Mouse (Mus musculus): ENCODE results near the gene Rad1. TPM values are rescaled to one million over a fixed set of nuclear protein-coding genes. Genes with fewer than 3 reads are reported as not detected.

Rad1 gene
- 23.6 and 28.7 TPM in 2 replicates for polyA plus RNA-seq (2014; fragmentation: Nextera tagmentation; extraction: Ambion mirVana)

DNA sequence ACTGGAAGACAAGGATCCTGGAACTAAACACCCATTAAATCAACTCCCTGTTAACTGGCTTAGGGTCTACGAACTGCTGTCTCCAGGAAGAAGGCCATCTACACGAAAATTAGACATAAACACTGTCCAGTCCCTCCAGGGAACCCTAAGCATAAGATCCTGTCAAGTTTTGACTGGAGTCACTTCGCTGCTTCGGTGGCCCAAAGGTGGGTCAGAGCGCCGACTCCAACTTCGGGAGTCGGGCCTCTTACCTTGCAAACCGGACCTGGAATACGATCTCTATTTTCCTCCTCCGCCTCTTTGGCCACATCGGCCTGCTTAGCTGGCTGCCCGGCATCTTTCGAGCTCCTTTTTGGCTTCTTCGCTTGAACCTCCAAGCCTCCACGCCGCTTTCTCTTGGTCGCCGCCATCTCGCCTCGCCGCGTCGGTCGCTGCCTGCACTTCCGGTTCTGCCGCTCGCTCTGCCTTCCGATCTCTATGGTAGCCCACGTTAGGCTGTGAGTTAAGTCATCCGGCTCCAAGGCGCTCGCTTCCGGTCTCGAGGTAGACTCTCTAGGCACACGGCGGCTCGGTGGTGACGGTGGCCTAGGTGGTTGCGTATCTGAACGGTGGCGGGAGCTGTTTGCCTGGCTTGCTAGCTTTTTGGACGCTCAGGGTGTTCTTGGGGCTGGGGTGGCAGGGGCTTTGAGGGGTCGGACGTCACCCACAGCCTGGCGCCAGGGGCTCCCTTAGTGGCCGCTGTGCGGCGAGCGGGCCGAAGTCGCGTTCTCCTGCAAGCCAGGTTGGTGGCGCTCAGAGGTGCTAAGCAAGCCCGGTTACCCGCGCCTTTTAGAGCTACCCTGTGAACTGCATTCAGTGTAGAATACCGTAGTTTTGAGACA is at the start of gene Rad1, which contains the start of gene Brix1:
Rad1 (plus strand) TSS at position 535 of the 881 bp plus-strand sequence.
Brix1 (minus strand) TSS at position 464 of the 881 bp plus-strand sequence.
- peak; percentile 94 for DNase-seq (ENCODE audit: low spot score)
- peak within 1 kb of the TSS; percentile 81 for H3K9ac ChIP-seq (ENCODE audit: low read length)
- no peaks in the 10 kb centered on the region for H3K27me3 ChIP-seq (ENCODE audit: control insufficient read depth, insufficient read depth, low read length)
- H3K36me3 ChIP-seq (ENCODE audit: control insufficient read depth, insufficient read depth, low read length) = peaks cover 2% of the 10 kb centered on the region; the same call in 1 of the 2 replicates
- no peaks in the 10 kb centered on the region for H3K9me3 ChIP-seq (ENCODE audit: control insufficient read depth, low read length)
- peak; percentile 99 for ATAC-seq (ENCODE audit: insufficient read depth, low FRiP score, low TSS enrichment)
- H3K4me2 ChIP-seq (ENCODE audit: low read depth) = peak within 1 kb of the TSS; percentile 82
- peaks cover 11% of the 10 kb centered on the region for H3K4me1 ChIP-seq (ENCODE audit: control insufficient read depth, insufficient read depth, low read length)
- peak within 1 kb of the TSS; percentile 66 for H3K4me3 ChIP-seq (ENCODE audit: low read depth, low read length)
- WGBS = under 1% methylated on average over 58 of the region's 58 CpGs
- H3K27ac ChIP-seq (ENCODE audit: low read depth, low read length) = peak within 1 kb of the TSS; percentile 30

DNA sequence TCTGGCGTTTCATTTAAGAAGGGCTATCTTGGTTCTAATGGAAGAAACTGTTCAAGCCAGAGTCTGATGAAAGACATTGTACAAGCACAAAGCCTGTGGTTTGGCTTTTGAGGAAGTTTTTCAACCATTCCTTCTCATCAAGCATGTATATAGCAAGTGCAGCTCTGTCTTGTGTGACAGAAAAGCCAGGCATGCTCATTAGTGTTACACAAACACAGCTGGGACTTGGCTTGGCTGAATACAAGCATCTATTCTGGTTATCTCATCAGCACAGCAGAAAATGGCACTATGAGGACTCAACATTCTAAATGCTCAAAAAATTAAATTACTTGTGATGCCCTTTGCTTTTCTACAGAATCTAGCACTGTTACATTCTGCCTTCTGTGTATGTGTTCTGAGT is 48.9 kb upstream of the Rad1 start:
- H3K4me3 ChIP-seq (ENCODE audit: low read depth, low read length) = no peak overlapping the region
- WGBS = 88% methylated on average over 1 of the region's 1 CpGs
- no peaks in the 10 kb centered on the region for H3K4me1 ChIP-seq (ENCODE audit: control insufficient read depth, insufficient read depth, low read length)
- H3K27me3 ChIP-seq (ENCODE audit: control insufficient read depth, insufficient read depth, low read length) = no peaks in the 10 kb centered on the region
- H3K36me3 ChIP-seq (ENCODE audit: control insufficient read depth, insufficient read depth, low read length) = no peaks in the 10 kb centered on the region
- H3K4me2 ChIP-seq (ENCODE audit: low read depth) = no peak overlapping the region
- ATAC-seq (ENCODE audit: insufficient read depth, low FRiP score, low TSS enrichment) (no peak), DNase-seq (ENCODE audit: low spot score) (no peak)
- no peak overlapping the region for H3K27ac ChIP-seq (ENCODE audit: low read depth, low read length)
- H3K9me3 ChIP-seq (ENCODE audit: control insufficient read depth, low read length) = no peaks in the 10 kb centered on the region
- no peak overlapping the region for H3K9ac ChIP-seq (ENCODE audit: low read length)

DNA sequence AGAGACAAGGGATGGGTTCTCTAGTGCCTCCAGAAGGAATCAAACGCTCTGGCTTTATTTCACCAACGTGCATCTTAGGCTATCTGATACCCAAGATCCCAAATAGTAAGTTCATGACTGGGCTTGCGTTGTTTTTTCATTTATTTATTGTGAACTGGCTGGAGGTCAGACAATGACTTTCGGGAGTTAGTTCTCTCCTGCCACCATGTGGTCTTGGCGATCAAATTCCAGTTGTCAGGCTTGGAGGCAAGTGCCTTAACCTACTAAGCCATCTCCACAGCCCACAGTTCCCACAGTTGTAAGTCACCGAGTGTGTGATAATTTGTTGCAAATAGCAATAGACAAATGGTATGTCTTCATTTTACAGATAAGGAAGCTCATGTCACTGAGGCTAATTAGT is 45.9 kb upstream of the Rad1 start:
- ATAC-seq (ENCODE audit: insufficient read depth, low FRiP score, low TSS enrichment) (no peak), DNase-seq (ENCODE audit: low spot score) (no peak)
- Histone ChIP-seq H3K4me2 (ENCODE audit: low read depth) (no peak overlapping the region), H3K9me3 (ENCODE audit: control insufficient read depth, low read length) (no peaks in the 10 kb centered on the region), H3K27ac (ENCODE audit: low read depth, low read length) (no peak overlapping the region), H3K4me1 (ENCODE audit: control insufficient read depth, insufficient read depth, low read length) (no peaks in the 10 kb centered on the region), H3K9ac (ENCODE audit: low read length) (no peak overlapping the region), H3K4me3 (ENCODE audit: low read depth, low read length) (no peak overlapping the region), H3K36me3 (ENCODE audit: control insufficient read depth, insufficient read depth, low read length) (no peaks in the 10 kb centered on the region), H3K27me3 (ENCODE audit: control insufficient read depth, insufficient read depth, low read length) (no peaks in the 10 kb centered on the region)
- 85% methylated on average over 6 of the region's 6 CpGs for WGBS

DNA sequence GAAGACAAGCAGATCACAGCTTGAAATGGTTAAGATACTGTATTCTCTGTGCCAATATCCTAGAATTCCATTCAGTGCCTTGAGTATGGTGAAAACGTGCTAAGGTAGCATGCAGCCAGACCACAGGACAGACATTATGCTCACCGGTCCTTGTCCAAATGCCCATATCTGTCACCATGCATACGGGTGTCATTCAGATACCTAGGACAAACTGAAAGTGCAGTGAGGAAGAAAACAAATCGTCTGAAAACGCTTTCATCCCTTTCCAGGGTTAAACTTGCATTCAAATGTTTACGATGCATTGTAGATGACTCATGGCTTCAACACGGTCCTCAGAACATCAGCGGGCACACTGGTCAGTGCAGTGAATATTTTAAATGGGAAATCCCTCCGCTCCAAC is 44.3 kb upstream of the Rad1 start:
- ATAC-seq (ENCODE audit: insufficient read depth, low FRiP score, low TSS enrichment) (no peak), DNase-seq (ENCODE audit: low spot score) (no peak)
- no peaks in the 10 kb centered on the region for H3K4me1 ChIP-seq (ENCODE audit: control insufficient read depth, insufficient read depth, low read length)
- H3K36me3 ChIP-seq (ENCODE audit: control insufficient read depth, insufficient read depth, low read length) = no peaks in the 10 kb centered on the region
- H3K4me2 ChIP-seq (ENCODE audit: low read depth) = no peak overlapping the region
- H3K9me3 ChIP-seq (ENCODE audit: control insufficient read depth, low read length) = no peaks in the 10 kb centered on the region
- WGBS = 92% methylated on average over 9 of the region's 9 CpGs
- no peak overlapping the region for H3K4me3 ChIP-seq (ENCODE audit: low read depth, low read length)
- H3K9ac ChIP-seq (ENCODE audit: low read length) = no peak overlapping the region
- no peaks in the 10 kb centered on the region for H3K27me3 ChIP-seq (ENCODE audit: control insufficient read depth, insufficient read depth, low read length)
- no peak overlapping the region for H3K27ac ChIP-seq (ENCODE audit: low read depth, low read length)

DNA sequence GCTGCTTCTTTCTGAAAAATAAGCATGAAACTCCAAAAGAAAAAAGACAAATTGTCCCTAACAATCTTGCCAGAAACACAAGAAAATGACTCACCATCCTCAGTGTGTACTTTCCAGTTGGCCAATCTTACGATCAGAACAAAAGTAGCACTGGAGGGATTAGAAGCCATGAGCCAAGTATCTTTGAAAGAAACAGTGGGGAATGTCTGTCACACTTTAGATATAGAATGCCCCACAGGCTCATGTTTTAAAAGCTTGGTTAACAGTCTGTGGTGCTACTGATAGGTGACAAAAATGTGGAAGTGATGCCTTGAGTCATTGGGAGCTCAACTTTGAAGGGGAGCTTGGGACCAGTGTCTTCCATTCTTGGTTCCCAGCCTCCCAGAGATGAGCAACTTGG is 43.5 kb upstream of the Rad1 start:
- ATAC-seq (ENCODE audit: insufficient read depth, low FRiP score, low TSS enrichment) = no peak
- no peaks in the 10 kb centered on the region for H3K36me3 ChIP-seq (ENCODE audit: control insufficient read depth, insufficient read depth, low read length)
- WGBS = 97% methylated on average over 1 of the region's 1 CpGs
- no peak overlapping the region for H3K4me2 ChIP-seq (ENCODE audit: low read depth)
- no peak for DNase-seq (ENCODE audit: low spot score)
- no peaks in the 10 kb centered on the region for H3K4me1 ChIP-seq (ENCODE audit: control insufficient read depth, insufficient read depth, low read length)
- no peak overlapping the region for H3K9ac ChIP-seq (ENCODE audit: low read length)
- no peaks in the 10 kb centered on the region for H3K27me3 ChIP-seq (ENCODE audit: control insufficient read depth, insufficient read depth, low read length)
- H3K4me3 ChIP-seq (ENCODE audit: low read depth, low read length) = no peak overlapping the region
- no peak overlapping the region for H3K27ac ChIP-seq (ENCODE audit: low read depth, low read length)
- no peaks in the 10 kb centered on the region for H3K9me3 ChIP-seq (ENCODE audit: control insufficient read depth, low read length)

DNA sequence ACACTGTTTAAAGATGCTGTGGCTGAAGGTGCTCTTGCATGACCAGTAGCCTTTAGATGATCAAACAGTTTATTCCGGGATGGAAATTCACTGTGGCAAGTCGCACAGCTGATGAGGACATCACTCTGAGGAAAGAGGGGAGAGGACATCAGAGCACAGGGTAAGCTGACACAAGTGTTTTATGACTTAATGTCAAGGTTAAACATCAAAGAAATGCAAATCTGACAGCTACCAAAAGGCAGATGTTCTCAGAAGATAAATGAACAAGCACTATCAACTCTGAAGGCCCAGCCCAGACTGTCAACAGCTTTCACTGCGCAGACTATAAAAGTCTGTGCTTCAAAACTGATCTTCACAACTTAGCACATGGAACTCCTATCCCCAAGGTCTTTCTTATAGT is 38.7 kb upstream of the Rad1 start:
- Histone ChIP-seq H3K36me3 (ENCODE audit: control insufficient read depth, insufficient read depth, low read length) (0 out of 2 replicates have a peak, but pooled peaks cover 2% of the 10 kb centered on the region), H3K4me1 (ENCODE audit: control insufficient read depth, insufficient read depth, low read length) (no peaks in the 10 kb centered on the region), H3K27me3 (ENCODE audit: control insufficient read depth, insufficient read depth, low read length) (no peaks in the 10 kb centered on the region), H3K4me3 (ENCODE audit: low read depth, low read length) (no peak overlapping the region), H3K9me3 (ENCODE audit: control insufficient read depth, low read length) (no peaks in the 10 kb centered on the region), H3K4me2 (ENCODE audit: low read depth) (no peak overlapping the region), H3K27ac (ENCODE audit: low read depth, low read length) (no peak overlapping the region), H3K9ac (ENCODE audit: low read length) (no peak overlapping the region)
- no peak for DNase-seq (ENCODE audit: low spot score)
- 83% methylated on average over 3 of the region's 3 CpGs for WGBS
- ATAC-seq (ENCODE audit: insufficient read depth, low FRiP score, low TSS enrichment) = no peak

DNA sequence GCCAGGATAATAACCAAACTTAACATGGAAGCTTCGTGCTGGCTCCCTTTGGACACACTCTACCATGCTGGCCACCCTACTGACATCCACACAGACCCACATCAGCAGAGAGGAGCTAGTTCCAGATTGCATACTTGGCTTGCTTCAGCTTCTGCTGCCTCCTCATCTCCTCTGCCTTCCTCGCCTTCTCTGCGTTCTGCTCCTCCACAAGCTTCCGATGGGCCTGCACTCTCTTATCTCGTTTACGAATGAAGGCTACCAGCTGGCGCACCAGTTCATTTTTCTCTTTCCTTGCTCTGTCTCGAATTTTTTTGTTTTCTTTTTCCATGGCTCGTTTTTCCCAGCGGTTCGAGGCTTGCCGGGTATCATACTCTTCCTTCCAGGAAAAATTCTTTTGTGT is 24.8 kb upstream of the Rad1 start:
- H3K9ac ChIP-seq (ENCODE audit: low read length) = no peak overlapping the region
- no peaks in the 10 kb centered on the region for H3K9me3 ChIP-seq (ENCODE audit: control insufficient read depth, low read length)
- DNase-seq (ENCODE audit: low spot score) (no peak), ATAC-seq (ENCODE audit: insufficient read depth, low FRiP score, low TSS enrichment) (no peak)
- H3K4me2 ChIP-seq (ENCODE audit: low read depth) = no peak overlapping the region
- no peaks in the 10 kb centered on the region for H3K4me1 ChIP-seq (ENCODE audit: control insufficient read depth, insufficient read depth, low read length)
- WGBS = 90% methylated on average over 12 of the region's 12 CpGs
- H3K4me3 ChIP-seq (ENCODE audit: low read depth, low read length) = no peak overlapping the region
- no peaks in the 10 kb centered on the region for H3K27me3 ChIP-seq (ENCODE audit: control insufficient read depth, insufficient read depth, low read length)
- H3K36me3 ChIP-seq (ENCODE audit: control insufficient read depth, insufficient read depth, low read length) = peaks cover 6% of the 10 kb centered on the region
- no peak overlapping the region for H3K27ac ChIP-seq (ENCODE audit: low read depth, low read length)

DNA sequence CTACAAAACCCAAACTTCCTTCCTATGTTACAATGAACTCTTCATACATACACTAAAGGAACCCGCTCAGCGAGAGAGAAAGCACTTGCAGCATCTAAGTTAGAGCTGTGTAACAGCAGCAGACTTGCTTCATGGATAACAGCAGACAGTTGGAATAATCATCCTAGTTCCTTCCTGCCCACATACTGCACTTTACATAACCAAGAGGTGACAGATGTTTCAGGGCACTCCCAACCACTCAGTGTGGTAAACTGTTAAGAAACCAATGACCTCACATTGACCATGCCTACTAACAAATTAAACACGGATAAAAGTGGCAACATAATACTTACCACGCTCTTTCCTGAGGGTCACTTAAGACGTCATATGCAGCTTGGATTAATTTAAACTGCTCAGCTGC is 22.3 kb upstream of the Rad1 start:
- Histone ChIP-seq H3K4me3 (ENCODE audit: low read depth, low read length) (no peak overlapping the region), H3K4me2 (ENCODE audit: low read depth) (no peak overlapping the region), H3K9me3 (ENCODE audit: control insufficient read depth, low read length) (no peaks in the 10 kb centered on the region), H3K9ac (ENCODE audit: low read length) (no peak overlapping the region), H3K36me3 (ENCODE audit: control insufficient read depth, insufficient read depth, low read length) (peaks cover 6% of the 10 kb centered on the region), H3K4me1 (ENCODE audit: control insufficient read depth, insufficient read depth, low read length) (no peaks in the 10 kb centered on the region), H3K27ac (ENCODE audit: low read depth, low read length) (no peak overlapping the region), H3K27me3 (ENCODE audit: control insufficient read depth, insufficient read depth, low read length) (no peaks in the 10 kb centered on the region)
- ATAC-seq (ENCODE audit: insufficient read depth, low FRiP score, low TSS enrichment) = no peak
- DNase-seq (ENCODE audit: low spot score) = no peak
- 93% methylated on average over 5 of the region's 5 CpGs for WGBS

DNA sequence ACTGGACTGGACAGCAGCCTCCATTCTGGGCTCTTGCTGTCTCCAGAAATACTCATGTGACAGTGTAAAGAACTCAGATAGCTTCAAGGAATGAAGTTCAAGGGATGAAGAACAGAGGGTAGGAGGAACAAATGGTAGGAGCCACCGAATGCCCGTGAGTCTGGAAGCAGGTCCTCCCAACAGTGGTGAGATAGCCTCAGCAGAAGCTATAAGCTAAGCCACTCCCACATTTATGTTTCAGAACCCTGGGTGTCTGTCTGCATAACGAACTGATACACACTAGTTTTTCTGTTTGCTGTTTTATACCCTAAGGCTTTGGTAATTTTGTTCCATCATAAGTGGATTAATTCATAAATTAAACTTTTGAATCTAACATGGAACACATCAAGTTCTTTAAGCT is 21.1 kb upstream of the Rad1 start:
- no peak overlapping the region for H3K27ac ChIP-seq (ENCODE audit: low read depth, low read length)
- no peak overlapping the region for H3K9ac ChIP-seq (ENCODE audit: low read length)
- ATAC-seq (ENCODE audit: insufficient read depth, low FRiP score, low TSS enrichment) (no peak), DNase-seq (ENCODE audit: low spot score) (no peak)
- 89% methylated on average over 3 of the region's 3 CpGs for WGBS
- H3K4me1 ChIP-seq (ENCODE audit: control insufficient read depth, insufficient read depth, low read length) = peaks cover 6% of the 10 kb centered on the region; the same call in 1 of the 2 replicates
- no peak overlapping the region for H3K4me2 ChIP-seq (ENCODE audit: low read depth)
- H3K4me3 ChIP-seq (ENCODE audit: low read depth, low read length) = no peak overlapping the region
- H3K9me3 ChIP-seq (ENCODE audit: control insufficient read depth, low read length) = no peaks in the 10 kb centered on the region
- no peaks in the 10 kb centered on the region for H3K27me3 ChIP-seq (ENCODE audit: control insufficient read depth, insufficient read depth, low read length)
- H3K36me3 ChIP-seq (ENCODE audit: control insufficient read depth, insufficient read depth, low read length) = peaks cover under 1% of the 10 kb centered on the region

All from neural tube, embryonic 11.5 days (tissue).